Mouse (Mus musculus): ENCODE results near the gene Pcolce2. TPM values are rescaled to one million over a fixed set of nuclear protein-coding genes. Genes with fewer than 3 reads are reported as not detected.
A peak's percentile ranks its signal among the peaks of the same experiment; 100 is the strongest.

Pcolce2 gene
- polyA plus RNA-seq (2015; fragmentation: Nextera tagmentation; extraction: Ambion mirVana) = 0.64 and 0.91 TPM in 2 replicates

DNA sequence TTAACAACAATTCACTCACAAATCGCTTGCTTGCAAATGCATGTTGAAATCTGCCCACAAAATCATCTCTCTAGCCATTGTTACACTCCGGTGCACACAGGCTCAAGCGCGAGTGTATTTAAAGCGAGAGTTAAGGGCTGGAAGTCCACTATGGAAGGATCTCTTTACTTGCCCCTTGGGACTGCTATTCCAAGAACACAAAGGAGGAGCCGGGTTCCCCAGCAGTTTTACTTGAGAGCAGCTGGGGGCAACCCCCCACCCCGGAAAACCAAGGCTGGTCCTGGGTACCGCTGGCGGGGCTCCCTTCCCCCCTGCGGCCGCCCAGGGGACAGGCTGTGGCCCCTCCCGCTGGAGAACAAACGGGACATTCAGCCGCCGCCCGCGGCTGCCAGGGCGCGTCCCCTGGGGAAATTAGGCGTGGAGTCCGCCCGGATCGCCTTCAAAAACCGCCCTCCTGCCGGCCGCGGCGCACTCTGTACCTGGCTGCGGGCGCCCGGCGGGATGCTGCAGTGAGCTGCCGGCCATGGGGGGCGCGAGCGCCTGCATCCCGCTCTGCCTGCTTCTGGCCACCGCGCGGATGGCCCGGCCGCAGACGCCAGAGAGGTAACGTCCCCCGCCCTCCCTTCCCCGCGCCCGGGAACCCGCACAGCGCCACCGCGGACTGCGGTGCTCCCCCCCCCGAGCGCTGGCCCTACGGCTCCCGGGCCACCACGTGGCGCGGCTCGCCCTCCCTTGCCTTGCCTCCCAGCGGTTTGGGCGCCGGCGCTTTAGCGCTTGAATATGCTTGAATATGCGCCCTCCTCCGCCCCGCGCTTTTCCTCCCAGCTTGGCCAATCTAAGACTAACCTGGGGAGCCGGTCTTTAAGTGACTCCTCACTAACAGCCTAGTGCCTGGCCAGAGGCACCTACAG is at the start of gene Pcolce2:
Gene Pcolce2, plus strand, starts transcription at position 331 of the 911 bp plus-strand sequence.
- Histone ChIP-seq H3K4me2 (peak within 1 kb of the TSS; percentile 100), H3K27me3 (replicated peaks) (peaks cover 47% of the 10 kb centered on the region), H3K36me3 (no peaks in the 10 kb centered on the region), H3K9ac (peak within 1 kb of the TSS; percentile 79), H3K9me3 (no peaks in the 10 kb centered on the region), H3K4me3 (peak within 1 kb of the TSS; percentile 72), H3K27ac (replicated peaks) (no peak within 1 kb of the TSS), H3K4me1 (peaks cover 11% of the 10 kb centered on the region; the same call in 1 of the 2 replicates)
- under 1% methylated on average over 68 of the region's 71 CpGs for WGBS
- ATAC-seq (ENCODE audit: extremely low read depth, insufficient number of reproducible peaks, low FRiP score, low TSS enrichment) = peak; percentile 46

DNA sequence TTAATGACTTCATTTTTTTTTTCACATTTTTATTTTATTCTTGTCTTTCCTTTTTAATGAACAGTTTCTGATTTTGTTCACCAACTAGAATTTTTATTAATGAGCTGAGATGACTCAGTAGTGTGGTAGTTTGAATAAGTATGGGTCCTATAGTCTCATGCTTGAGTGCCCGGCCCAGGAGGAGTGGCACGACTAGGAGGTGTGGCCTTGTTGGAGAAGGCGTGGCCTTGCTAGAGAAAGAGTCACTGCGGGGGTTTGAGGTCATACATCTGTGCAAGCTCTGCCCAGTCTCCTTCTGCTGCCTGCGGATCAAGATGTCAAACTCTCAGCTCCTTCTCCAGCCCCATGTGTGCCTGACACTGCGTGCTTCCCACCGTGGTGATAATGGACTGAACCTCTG is 49.3 kb upstream of the Pcolce2 start:
- H3K4me3 ChIP-seq = no peak overlapping the region
- H3K36me3 ChIP-seq = no peaks in the 10 kb centered on the region
- H3K4me1 ChIP-seq = no peaks in the 10 kb centered on the region
- WGBS = 79% methylated on average over 7 of the region's 7 CpGs
- no peak for ATAC-seq (ENCODE audit: extremely low read depth, insufficient number of reproducible peaks, low FRiP score, low TSS enrichment)
- H3K9ac ChIP-seq = no peak overlapping the region
- no peaks in the 10 kb centered on the region for H3K27me3 ChIP-seq (replicated peaks)
- H3K9me3 ChIP-seq = no peaks in the 10 kb centered on the region
- no peak overlapping the region for H3K27ac ChIP-seq (replicated peaks)
- no peak overlapping the region for H3K4me2 ChIP-seq

DNA sequence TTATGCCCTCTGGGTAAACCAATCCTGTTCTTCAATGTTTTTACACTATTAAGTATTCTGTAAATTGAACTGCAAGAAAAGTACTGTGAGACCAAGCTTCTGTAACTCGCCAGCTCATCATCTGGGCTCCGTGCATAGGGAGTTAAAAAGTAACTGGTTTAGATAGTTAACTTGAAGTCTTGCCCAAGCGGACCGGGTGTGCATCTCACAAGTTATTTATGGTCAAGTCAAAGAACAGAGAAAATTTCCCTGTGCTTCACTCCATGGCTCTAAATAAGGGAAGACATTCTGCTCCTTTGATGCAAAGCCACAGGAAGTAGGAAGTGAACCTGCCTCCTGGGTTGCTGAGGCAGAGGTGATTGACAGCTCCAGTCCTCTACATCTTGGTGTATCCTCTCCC is 43.1 kb upstream of the Pcolce2 start:
- Histone ChIP-seq H3K27me3 (replicated peaks) (0 out of 2 replicates have a peak, but pooled peaks cover 6% of the 10 kb centered on the region), H3K4me3 (no peak overlapping the region), H3K4me2 (no peak overlapping the region), H3K9me3 (no peaks in the 10 kb centered on the region), H3K9ac (no peak overlapping the region), H3K4me1 (peaks cover 3% of the 10 kb centered on the region; the same call in 1 of the 2 replicates), H3K27ac (replicated peaks) (no peak overlapping the region), H3K36me3 (no peaks in the 10 kb centered on the region)
- 79% methylated on average over 4 of the region's 4 CpGs for WGBS
- no peak for ATAC-seq (ENCODE audit: extremely low read depth, insufficient number of reproducible peaks, low FRiP score, low TSS enrichment)

- Histone ChIP-seq H3K4me2 (peak overlapping the region; percentile 64), H3K9ac (peak overlapping the region; percentile 33; the same call in 1 of the 2 replicates), H3K27me3 (replicated peaks) (0 out of 2 replicates have a peak, but pooled peaks cover 6% of the 10 kb centered on the region), H3K27ac (replicated peaks) (no peak overlapping the region), H3K4me1 (peaks cover 3% of the 10 kb centered on the region; the same call in 1 of the 2 replicates), H3K9me3 (no peaks in the 10 kb centered on the region), H3K36me3 (no peaks in the 10 kb centered on the region), H3K4me3 (peak overlapping the region; percentile 30)
- 54% methylated on average over 13 of the region's 13 CpGs for WGBS
- no peak for ATAC-seq (ENCODE audit: extremely low read depth, insufficient number of reproducible peaks, low FRiP score, low TSS enrichment)
Measured at GRCm38 (mm10) chr9:95597466-95598178, 39.8 kb upstream of the Pcolce2 start.

GRCm38 (mm10) chr9:95598179-95598721 is 39.2 kb upstream of the Pcolce2 start:
- Histone ChIP-seq H3K9ac (peak overlapping the region; percentile 33; the same call in 1 of the 2 replicates), H3K4me3 (peak overlapping the region; percentile 30), H3K27ac (replicated peaks) (no peak overlapping the region), H3K27me3 (replicated peaks) (0 out of 2 replicates have a peak, but pooled peaks cover 6% of the 10 kb centered on the region), H3K36me3 (no peaks in the 10 kb centered on the region), H3K9me3 (no peaks in the 10 kb centered on the region), H3K4me2 (peak overlapping the region; percentile 64), H3K4me1 (peaks cover 4% of the 10 kb centered on the region)
- ATAC-seq (ENCODE audit: extremely low read depth, insufficient number of reproducible peaks, low FRiP score, low TSS enrichment) = no peak
- WGBS = 37% methylated on average over 19 of the region's 19 CpGs

DNA sequence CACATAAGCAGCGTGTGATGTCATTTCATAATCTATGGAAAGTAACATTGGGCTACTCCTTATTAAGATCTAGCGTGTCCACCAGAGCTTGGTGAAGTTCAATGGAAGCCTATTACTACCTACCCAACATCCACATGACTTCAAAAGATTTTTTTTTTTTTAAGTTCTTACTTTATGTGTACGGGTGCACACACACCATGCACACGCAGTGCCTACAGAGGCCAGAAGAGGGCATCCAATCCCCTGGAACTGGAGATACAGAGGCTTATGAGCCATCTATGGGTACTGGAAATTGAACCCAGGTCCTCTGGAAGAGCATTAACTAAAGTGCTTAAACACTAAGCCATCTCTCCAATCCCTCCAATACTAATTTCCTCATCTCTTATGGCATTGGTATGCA is 38.0 kb upstream of the Pcolce2 start:
- no peaks in the 10 kb centered on the region for H3K9me3 ChIP-seq
- H3K27ac ChIP-seq (replicated peaks) = no peak overlapping the region
- no peak overlapping the region for H3K9ac ChIP-seq
- H3K27me3 ChIP-seq (replicated peaks) = 0 out of 2 replicates have a peak, but pooled peaks cover 6% of the 10 kb centered on the region
- H3K36me3 ChIP-seq = no peaks in the 10 kb centered on the region
- no peak for ATAC-seq (ENCODE audit: extremely low read depth, insufficient number of reproducible peaks, low FRiP score, low TSS enrichment)
- peaks cover 12% of the 10 kb centered on the region for H3K4me1 ChIP-seq
- H3K4me2 ChIP-seq = no peak overlapping the region
- WGBS = 81% methylated on average over 4 of the region's 4 CpGs
- H3K4me3 ChIP-seq = no peak overlapping the region

DNA sequence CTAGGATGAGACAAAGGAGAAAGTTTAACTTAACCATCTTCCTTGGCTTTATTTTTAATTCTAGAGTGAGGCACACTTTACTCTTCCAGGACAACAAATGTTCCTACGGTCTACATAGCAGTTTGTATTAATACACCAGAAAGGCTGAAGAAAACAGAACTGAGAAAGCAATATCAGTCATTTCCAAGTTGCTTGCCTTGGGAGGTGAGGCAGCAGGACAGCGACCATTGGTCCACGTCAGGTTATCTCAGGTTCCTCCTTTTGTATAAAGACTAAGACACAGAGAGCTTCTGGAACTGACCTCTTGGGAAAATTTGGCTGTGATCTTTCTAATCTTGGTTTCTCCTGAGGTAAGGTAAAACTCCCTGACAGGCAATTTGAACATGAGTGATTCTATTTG is 34.6 kb upstream of the Pcolce2 start:
- Histone ChIP-seq H3K4me1 (peaks cover 12% of the 10 kb centered on the region), H3K36me3 (no peaks in the 10 kb centered on the region), H3K9ac (no peak overlapping the region), H3K9me3 (no peaks in the 10 kb centered on the region), H3K27ac (replicated peaks) (no peak overlapping the region), H3K4me3 (no peak overlapping the region), H3K27me3 (replicated peaks) (0 out of 2 replicates have a peak, but pooled peaks cover 6% of the 10 kb centered on the region), H3K4me2 (no peak overlapping the region)
- ATAC-seq (ENCODE audit: extremely low read depth, insufficient number of reproducible peaks, low FRiP score, low TSS enrichment) = no peak
- WGBS = 73% methylated on average over 3 of the region's 3 CpGs

DNA sequence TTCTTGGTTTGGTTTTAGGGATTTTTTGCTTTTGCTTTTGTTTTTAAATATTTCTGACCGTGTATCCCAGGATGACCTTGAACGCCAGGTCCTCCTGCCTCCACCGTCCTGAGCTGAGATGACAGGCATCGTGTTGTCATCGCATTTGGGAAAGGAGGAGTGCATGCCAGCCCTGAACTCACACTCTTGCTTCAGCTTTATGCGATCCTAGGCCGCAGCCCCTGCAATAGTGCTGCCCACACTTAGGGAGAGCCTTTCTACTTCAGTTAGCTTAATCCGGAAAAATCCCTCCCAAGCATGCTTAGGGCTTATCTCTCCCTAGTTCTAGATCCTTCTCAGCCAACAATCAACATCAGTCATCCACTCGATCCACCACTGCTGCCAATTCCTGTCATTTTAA is 34.1 kb upstream of the Pcolce2 start:
- Histone ChIP-seq H3K36me3 (no peaks in the 10 kb centered on the region), H3K4me1 (peaks cover 10% of the 10 kb centered on the region), H3K4me2 (no peak overlapping the region), H3K27ac (replicated peaks) (no peak overlapping the region), H3K4me3 (no peak overlapping the region), H3K9ac (no peak overlapping the region), H3K9me3 (no peaks in the 10 kb centered on the region), H3K27me3 (replicated peaks) (0 out of 2 replicates have a peak, but pooled peaks cover 5% of the 10 kb centered on the region)
- 58% methylated on average over 9 of the region's 9 CpGs for WGBS
- ATAC-seq (ENCODE audit: extremely low read depth, insufficient number of reproducible peaks, low FRiP score, low TSS enrichment) = no peak

DNA sequence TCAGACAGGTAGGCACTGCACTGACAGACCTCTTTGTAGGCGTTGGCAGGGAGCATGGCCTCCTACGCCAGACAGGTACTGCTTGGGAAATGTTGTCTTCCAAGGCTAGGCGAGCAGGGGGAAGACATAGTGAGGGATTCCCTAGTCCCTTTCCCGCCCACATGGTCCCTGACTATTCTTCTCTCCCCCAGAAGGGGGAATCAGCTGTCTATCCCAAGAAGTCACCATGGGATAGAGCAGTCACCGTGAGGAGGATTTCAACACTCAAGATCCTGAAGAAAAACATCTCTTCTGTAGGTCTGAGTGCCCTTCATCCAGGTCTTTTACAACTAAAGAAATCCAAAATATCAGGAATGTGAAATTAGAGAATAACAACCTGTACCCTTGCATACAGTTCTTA is 30.2 kb upstream of the Pcolce2 start:
- H3K36me3 ChIP-seq = no peaks in the 10 kb centered on the region
- no peak for ATAC-seq (ENCODE audit: extremely low read depth, insufficient number of reproducible peaks, low FRiP score, low TSS enrichment)
- H3K27me3 ChIP-seq (replicated peaks) = no peaks in the 10 kb centered on the region
- H3K9me3 ChIP-seq = no peaks in the 10 kb centered on the region
- 54% methylated on average over 5 of the region's 5 CpGs for WGBS
- H3K4me1 ChIP-seq = peaks cover 9% of the 10 kb centered on the region
- H3K4me3 ChIP-seq = no peak overlapping the region
- H3K27ac ChIP-seq (replicated peaks) = no peak overlapping the region
- no peak overlapping the region for H3K4me2 ChIP-seq
- H3K9ac ChIP-seq = no peak overlapping the region

DNA sequence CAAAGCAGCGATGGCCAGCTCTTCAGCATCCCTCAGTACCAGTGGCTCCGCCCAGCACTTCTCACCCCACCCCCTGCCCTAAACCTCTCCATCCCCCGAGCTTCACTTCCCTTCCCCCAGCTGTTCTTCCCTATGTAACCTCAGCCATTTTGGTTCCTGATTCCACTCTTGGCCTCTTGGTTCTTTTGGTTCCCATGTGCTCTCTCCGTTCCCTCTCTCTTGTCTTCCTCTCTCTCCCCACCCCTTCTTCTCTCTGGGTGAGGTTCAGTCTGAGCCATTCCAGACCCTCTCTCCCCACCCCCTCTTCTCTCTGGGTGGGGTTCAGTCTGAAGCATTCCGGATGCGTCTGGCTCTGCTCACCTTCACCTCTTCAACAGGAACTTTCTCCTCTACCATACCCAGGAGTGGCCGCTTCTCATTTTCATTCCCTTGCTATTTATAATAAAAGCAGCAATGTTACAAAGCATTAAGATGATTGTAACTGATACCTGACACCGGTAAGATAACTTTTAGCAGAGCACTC is 25.1 kb upstream of the Pcolce2 start:
- H3K27ac ChIP-seq (replicated peaks) = no peak overlapping the region
- WGBS = 63% methylated on average over 8 of the region's 8 CpGs
- H3K4me3 ChIP-seq = no peak overlapping the region
- no peaks in the 10 kb centered on the region for H3K4me1 ChIP-seq
- H3K4me2 ChIP-seq = no peak overlapping the region
- no peaks in the 10 kb centered on the region for H3K27me3 ChIP-seq (replicated peaks)
- no peaks in the 10 kb centered on the region for H3K36me3 ChIP-seq
- no peaks in the 10 kb centered on the region for H3K9me3 ChIP-seq
- ATAC-seq (ENCODE audit: extremely low read depth, insufficient number of reproducible peaks, low FRiP score, low TSS enrichment) = no peak
- no peak overlapping the region for H3K9ac ChIP-seq
